Mouse (Mus musculus): ENCODE data around the gene Ift57.

The Ift57 gene

GRCm38 (mm10) chr16:49698620-49699525, at the start of gene Ift57:
TSS of gene Ift57 (plus strand) at chr16:49699233.
- peak; percentile 96 to 99 for DNase-seq (ENCODE audit: low spot score in 2 of 2)

- DNase-seq (ENCODE audit: low spot score in 2 of 2), result no peak
Measured at GRCm38 (mm10) chr16:49657182-49657581, 41.9 kb upstream of the Ift57 start.

- no peak for DNase-seq (ENCODE audit: low spot score in 2 of 2)
Measured at GRCm38 (mm10) chr16:49658029-49658428, 41.0 kb upstream of the Ift57 start.

GRCm38 (mm10) chr16:49659131-49659530, 39.9 kb upstream of the Ift57 start:
- DNase-seq (ENCODE audit: low spot score in 2 of 2), result no peak

GRCm38 (mm10) chr16:49660111-49660510, 38.9 kb upstream of the Ift57 start:
- no peak for DNase-seq (ENCODE audit: low spot score in 2 of 2)

- no peak for DNase-seq (ENCODE audit: low spot score in 2 of 2)
Measured at GRCm38 (mm10) chr16:49662201-49662600, 36.8 kb upstream of the Ift57 start.

GRCm38 (mm10) chr16:49664677-49665076, 34.4 kb upstream of the Ift57 start:
- DNase-seq (ENCODE audit: low spot score in 2 of 2), result no peak

GRCm38 (mm10) chr16:49679666-49680065, 19.4 kb upstream of the Ift57 start:
- no peak for DNase-seq (ENCODE audit: low spot score in 2 of 2)

- DNase-seq (ENCODE audit: low spot score in 2 of 2), result no peak
Measured at GRCm38 (mm10) chr16:49684961-49685360, 14.1 kb upstream of the Ift57 start.

- no peak for DNase-seq (ENCODE audit: low spot score in 2 of 2)
Measured at GRCm38 (mm10) chr16:49699821-49700220, 788 bp downstream of the Ift57 start.

- DNase-seq (ENCODE audit: low spot score in 2 of 2), result no peak
Measured at GRCm38 (mm10) chr16:49708074-49708473, 9.0 kb downstream of the Ift57 start.

- no peak for DNase-seq (ENCODE audit: low spot score in 2 of 2)
Measured at GRCm38 (mm10) chr16:49710188-49710587, 11.2 kb downstream of the Ift57 start.

- no peak for DNase-seq (ENCODE audit: low spot score in 2 of 2)
Measured at GRCm38 (mm10) chr16:49713302-49713701, 14.3 kb downstream of the Ift57 start.

GRCm38 (mm10) chr16:49720671-49721070, 21.6 kb downstream of the Ift57 start:
- no peak for DNase-seq (ENCODE audit: low spot score in 2 of 2)

GRCm38 (mm10) chr16:49721678-49722077, 22.6 kb downstream of the Ift57 start:
- DNase-seq (ENCODE audit: low spot score in 2 of 2), result no peak

GRCm38 (mm10) chr16:49723222-49723621, 24.2 kb downstream of the Ift57 start:
- DNase-seq (ENCODE audit: low spot score in 2 of 2), result no peak

- no peak for DNase-seq (ENCODE audit: low spot score in 2 of 2)
Measured at GRCm38 (mm10) chr16:49724232-49724631, 25.2 kb downstream of the Ift57 start.

- no peak for DNase-seq (ENCODE audit: low spot score in 2 of 2)
Measured at GRCm38 (mm10) chr16:49724931-49725330, 25.9 kb downstream of the Ift57 start.

- no peak for DNase-seq (ENCODE audit: low spot score in 2 of 2)
Measured at GRCm38 (mm10) chr16:49725446-49725845, 26.4 kb downstream of the Ift57 start.

GRCm38 (mm10) chr16:49726216-49726615, 27.2 kb downstream of the Ift57 start:
- DNase-seq (ENCODE audit: low spot score in 2 of 2), result no peak

GRCm38 (mm10) chr16:49726761-49727160, 27.7 kb downstream of the Ift57 start:
- DNase-seq (ENCODE audit: low spot score in 2 of 2), result no peak

- DNase-seq (ENCODE audit: low spot score in 2 of 2), result no peak
Measured at GRCm38 (mm10) chr16:49736536-49736935, 37.5 kb downstream of the Ift57 start.

GRCm38 (mm10) chr16:49747360-49747759, 48.3 kb downstream of the Ift57 start:
- DNase-seq (ENCODE audit: low spot score in 2 of 2), result no peak

Measured in frontal cortex, postnatal 10 days (tissue).